Mouse (Mus musculus) kidney, postnatal 10 days (tissue): ENCODE measurements around the gene Rora.
"Not testable (repeated sequence)": the region's sequence is repeated elsewhere in the genome, so short reads cannot be mapped to it uniquely, and the experiment has no call there.

Experiments used
- DNase-seq: peaks from one replicate; pipeline ENCODE4 v3.0.0; 2021; ENCODE audit warnings: mixed read lengths

The Rora gene

GRCm38 (mm10) chr9:69028177-69028576 lies 374.6 kb downstream of the Rora start:
- no peak for DNase-seq

GRCm38 (mm10) chr9:69034301-69034871 lies 380.8 kb downstream of the Rora start:
- no peak for DNase-seq

DNA sequence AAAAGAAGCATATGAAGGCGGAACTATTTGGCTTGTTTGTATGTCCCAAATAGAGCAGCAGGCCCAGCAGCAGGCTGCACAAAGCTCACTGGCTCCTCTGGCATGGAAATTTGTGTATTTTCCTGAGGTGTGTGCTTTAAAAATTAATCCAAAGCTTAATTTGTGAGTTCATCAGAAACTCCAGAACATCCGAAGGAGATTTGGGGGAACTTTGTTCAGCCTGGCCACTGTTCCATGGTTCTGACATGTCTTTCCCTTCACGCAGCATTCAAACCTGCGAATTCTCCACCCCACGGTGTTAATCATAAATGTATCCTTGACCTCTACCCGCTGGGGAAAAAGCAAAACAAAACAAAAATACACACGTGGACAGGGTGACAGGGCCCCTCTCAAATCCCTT lies 381.9 kb downstream of the Rora start:
- no peak for DNase-seq

DNA sequence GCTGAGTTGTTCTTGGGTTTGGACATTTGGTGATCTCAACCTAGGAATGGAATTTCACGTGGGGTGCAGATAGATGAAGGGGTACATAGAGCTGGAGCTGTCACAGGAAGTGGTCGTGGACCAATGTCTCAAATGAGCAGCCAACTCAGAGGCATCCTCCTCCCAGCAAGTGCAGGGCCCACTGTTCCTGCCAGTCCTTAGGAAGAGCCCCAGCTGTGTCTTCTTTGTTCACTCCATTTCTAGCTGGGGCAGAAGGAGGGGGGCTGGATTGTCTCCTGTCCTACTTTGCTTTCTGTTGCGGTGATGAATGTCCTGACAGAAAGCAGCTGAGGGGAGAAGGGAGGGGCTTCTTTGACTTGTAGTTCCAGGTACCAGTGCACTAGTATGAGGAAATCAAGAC lies 382.7 kb downstream of the Rora start:
- no peak for DNase-seq

GRCm38 (mm10) chr9:69043920-69044613 lies 390.5 kb downstream of the Rora start:
- no peak for DNase-seq

GRCm38 (mm10) chr9:69044614-69045133 lies 391.1 kb downstream of the Rora start:
- no peak for DNase-seq

DNA sequence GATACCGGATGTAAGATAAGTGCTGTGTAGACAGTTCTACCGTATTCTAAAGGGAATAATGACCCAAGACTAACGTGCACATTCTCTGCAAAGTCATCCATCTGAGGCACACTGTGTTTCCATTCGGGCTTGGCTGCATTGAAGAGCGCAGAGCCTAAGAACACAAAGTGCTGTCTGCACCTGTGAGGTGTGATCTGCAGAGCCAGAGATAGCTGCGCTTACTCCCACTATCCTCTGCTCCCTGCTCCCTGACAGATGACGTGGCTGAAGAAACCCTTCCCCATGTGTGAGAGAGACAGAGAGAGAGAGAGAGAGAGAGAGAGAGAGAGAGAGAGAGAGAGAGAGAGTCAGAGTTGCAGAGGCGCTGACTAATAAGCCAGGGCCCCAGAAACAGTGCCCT lies 392.3 kb downstream of the Rora start:
- no peak for DNase-seq

DNA sequence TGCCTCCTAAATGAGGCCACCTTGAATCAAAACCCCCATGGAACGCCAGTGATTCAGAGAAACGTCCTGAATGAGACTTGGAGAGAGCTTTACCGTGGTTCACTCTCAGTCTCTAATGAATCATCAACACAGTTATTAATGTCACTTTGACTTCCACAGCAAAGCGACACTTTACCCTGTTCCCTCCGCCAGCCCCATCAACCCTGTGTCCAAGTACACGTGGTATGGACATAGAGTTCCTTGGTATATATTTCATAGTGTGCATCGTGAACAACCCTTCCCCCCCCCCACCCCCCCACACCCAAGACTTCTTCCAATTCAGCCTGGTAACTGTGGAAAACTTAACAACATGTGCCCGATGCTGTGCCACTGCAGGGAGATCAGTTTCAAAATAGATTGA lies 397.3 kb downstream of the Rora start:
- DNase-seq: no peak

- DNase-seq: peak; percentile 20
Measured at GRCm38 (mm10) chr9:69051890-69052289, 398.3 kb downstream of the Rora start.

- DNase-seq: no peak
Measured at GRCm38 (mm10) chr9:69055302-69055701, 401.7 kb downstream of the Rora start.

DNA sequence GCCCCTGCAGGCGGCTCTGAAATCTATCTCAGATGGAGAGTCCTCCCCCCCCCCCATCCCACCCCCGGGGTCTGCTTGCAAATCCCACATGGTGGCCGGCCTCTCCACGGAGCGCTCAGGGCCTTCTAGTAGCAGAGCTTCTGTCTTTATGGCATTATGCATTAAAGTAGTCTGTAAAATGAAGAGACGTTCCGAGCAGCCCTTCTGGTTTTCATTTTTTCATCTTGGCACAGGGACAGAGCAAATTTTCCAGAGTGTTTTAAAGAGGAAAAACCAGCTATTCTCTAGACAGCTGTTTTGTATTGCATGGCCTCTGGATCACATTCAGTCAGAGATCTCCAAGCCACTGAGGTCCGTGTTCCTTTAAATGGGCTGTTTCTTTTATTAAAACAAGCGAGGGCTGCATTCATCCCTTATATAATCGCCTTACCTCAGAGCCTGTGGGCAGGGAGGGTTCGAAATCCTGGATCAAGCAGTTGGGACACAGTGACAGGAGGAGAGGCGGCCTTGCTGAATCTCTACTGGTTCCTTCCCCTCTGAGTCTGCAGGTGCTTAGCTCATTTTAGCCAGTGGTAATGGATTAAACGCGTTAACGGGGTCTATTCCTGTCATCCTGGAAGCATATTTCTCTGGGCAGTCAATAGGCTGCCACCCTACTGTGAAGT lies 417.7 kb downstream of the Rora start:
- DNase-seq: peak; percentile 30

- DNase-seq: no peak
Measured at GRCm38 (mm10) chr9:69073271-69073670, 419.7 kb downstream of the Rora start.

GRCm38 (mm10) chr9:69084086-69084719 lies 430.6 kb downstream of the Rora start:
- DNase-seq: no peak

DNA sequence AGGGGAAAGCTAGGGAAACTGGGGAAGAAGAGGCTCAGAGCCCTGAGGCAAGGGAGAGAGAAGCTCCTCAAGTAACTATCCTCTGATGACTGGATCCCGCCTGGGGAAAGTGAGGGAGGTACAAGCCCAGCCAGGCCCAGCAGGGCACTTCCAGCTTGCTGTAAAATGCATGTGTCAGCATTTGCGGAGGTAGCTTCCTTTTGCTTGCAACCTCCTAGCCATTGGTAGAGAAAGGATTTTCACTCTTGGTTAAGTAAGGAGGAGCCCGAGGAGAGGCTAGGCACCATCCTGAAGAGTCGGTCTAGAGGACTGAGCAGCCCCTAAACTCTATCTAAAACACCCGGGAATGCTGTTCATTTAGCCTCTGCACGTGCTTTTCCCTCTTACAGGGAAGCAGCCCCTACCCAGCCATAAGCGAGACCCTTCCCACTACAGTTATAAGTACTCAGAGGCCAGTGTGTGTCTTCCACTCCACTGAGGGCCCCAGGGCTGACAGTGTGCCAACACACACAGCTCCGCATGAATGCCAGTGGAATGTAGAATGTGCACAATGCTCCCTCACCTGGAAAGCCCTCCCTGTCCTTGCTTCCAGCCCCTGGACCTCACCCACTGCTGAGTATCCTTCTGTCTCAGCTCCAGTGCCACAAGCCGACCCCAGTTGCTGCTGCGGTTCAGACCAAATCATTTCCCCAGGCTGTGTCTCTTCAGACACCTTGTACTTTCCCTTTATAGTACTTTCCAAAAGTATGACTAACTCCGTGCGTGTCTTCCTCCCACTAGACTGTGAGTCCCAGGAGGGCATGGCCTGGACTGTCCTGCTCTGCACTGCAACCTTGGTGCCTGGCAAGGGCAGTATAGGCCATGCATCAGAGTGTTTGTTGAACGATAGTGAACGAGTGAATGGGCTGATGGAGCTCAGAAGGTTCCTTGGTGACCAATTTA lies 431.4 kb downstream of the Rora start:
- peak; percentile 75 for DNase-seq

- no peak for DNase-seq
Measured at GRCm38 (mm10) chr9:69086844-69087243, 433.3 kb downstream of the Rora start.

- no peak for DNase-seq
Measured at GRCm38 (mm10) chr9:69087325-69087724, 433.7 kb downstream of the Rora start.

DNA sequence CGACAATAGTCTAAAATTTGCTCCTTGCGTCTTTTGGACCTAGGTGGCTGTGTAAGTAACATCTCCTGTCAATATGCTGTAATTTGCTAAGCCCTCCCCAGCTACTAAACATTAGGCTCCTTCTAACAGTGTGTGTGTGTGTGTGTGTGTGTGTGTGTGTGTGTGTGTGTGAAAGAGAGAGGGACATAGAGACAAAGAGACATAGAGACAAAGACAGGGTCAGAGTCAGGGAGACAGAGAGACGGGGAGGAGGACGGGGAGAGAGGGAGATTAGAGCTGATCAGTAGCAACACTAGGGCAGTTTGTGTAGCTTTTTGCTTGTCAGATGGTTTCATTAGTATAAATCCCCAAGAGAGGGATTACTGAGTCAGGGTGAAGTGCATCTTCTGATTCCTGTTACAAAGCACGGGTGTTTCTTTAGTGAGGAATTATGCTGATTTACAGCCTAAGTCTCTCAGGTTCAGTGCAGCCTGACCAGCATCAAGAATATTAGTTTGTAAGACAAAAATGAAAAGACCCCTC lies 437.2 kb downstream of the Rora start:
- no peak for DNase-seq

GRCm38 (mm10) chr9:69092119-69093013 lies 438.8 kb downstream of the Rora start:
- DNase-seq: peak; percentile 93

DNA sequence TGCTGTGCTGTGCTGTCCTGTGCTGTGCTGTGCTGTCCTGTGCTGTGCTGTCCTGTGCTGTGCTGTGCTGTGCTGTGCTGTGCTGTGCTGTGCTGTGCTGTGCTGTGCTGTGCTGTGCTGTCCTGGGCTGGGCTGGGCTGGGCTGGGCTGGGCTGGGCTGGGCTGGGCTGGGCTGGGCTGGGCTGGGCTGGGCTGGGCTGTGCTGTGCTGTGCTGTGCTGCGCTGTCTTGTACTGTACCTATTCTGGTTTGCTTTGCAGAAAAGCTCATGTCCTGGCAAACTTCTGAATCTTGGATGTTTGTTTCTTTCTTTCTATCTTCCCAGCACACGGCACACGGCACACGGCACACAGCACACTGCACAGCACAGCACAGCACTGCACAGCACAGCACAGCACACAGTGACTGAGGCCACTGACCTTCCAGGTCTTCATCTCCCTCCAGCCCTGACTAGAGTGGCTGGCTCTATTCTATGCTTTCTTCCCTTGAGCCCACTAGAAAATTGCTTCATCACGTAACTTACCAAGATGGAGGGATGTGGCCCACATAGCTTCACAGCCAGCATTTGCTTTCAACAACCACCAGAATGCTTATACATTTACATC lies 446.7 kb downstream of the Rora start:
- not testable (repeated sequence) for DNase-seq

- DNase-seq: no peak
Measured at GRCm38 (mm10) chr9:69104321-69104720, 450.7 kb downstream of the Rora start.
